Mouse (Mus musculus) bone marrow macrophage, adult 2 months (primary cell): ENCODE data around the gene Fbxw16. TPM values are rescaled to one million over a fixed set of nuclear protein-coding genes. Genes with fewer than 3 reads are reported as not detected.
"Not testable (repeated sequence)": the region's sequence is repeated elsewhere in the genome, so short reads cannot be mapped to it uniquely, and the experiment has no call there.

Experiments
- H3K27ac ChIP-seq: 2 replicates; pipeline ENCODE4 v1.5.1; 2012; ENCODE audit warnings: low read depth, low read length; ENCODE audit not compliant: insufficient read depth
- H3K4me1 ChIP-seq: 2 replicates; pipeline ENCODE4 v1.6.1; 2012; ENCODE audit warnings: low read length; ENCODE audit not compliant: control insufficient read depth, insufficient read depth
- H3K4me3 ChIP-seq: 2 replicates; pipeline ENCODE4 v1.5.1; 2012; ENCODE audit warnings: mild to moderate bottlenecking, low read length, moderate library complexity; ENCODE audit not compliant: insufficient read depth
- CTCF ChIP-seq: IDR thresholded peaks from 2 replicates; pipeline ENCODE4 v1.5.1; 2012; ENCODE audit warnings: low read depth, mild to moderate bottlenecking, low read length, moderate library complexity
- POLR2A ChIP-seq: IDR thresholded peaks from 2 replicates; pipeline ENCODE4 v1.6.1; 2012; ENCODE audit warnings: mild to moderate bottlenecking, low read depth, low read length, borderline replicate concordance
- polyA plus RNA-seq: library from polyadenylated mRNA; stranded (reverse); fragments of >200 nt; gene quantifications from 2 replicates; pipeline ENCODE4 v1.2.4, GENCODE M21; 2012; ENCODE audit not compliant: missing spikeins, insufficient read depth, insufficient read length

Fbxw16 gene
- polyA plus RNA-seq: not detected in 2 replicates

DNA sequence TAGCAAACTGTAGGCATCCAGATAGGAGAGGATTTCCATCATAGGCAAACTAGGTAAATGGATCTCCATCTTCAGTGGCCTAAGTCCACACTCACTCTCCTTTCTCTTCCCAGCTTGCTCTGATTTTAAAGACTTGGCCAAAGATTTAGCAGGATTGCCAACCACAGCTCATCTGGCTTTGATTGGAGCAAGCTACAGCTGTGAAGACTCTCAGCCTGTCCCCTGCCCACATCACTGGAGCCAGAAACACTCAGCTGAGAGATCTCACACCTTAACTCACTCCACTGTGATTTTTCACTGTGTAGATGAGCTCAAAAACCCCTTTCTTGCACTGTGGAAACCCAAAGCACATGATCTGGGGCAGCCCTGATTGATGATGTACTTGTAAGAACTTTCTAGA is at the start of gene Fbxw16:
Gene Fbxw16 (minus strand): TSS at position 101 of the 400 bp plus-strand sequence.
- H3K27ac ChIP-seq: no peak within 1 kb of the TSS
- no peaks in the 10 kb centered on the region for H3K4me1 ChIP-seq
- no peak within 1 kb of the TSS for H3K4me3 ChIP-seq
- TF ChIP-seq POLR2A: no peak
- no peak for TF ChIP-seq CTCF

DNA sequence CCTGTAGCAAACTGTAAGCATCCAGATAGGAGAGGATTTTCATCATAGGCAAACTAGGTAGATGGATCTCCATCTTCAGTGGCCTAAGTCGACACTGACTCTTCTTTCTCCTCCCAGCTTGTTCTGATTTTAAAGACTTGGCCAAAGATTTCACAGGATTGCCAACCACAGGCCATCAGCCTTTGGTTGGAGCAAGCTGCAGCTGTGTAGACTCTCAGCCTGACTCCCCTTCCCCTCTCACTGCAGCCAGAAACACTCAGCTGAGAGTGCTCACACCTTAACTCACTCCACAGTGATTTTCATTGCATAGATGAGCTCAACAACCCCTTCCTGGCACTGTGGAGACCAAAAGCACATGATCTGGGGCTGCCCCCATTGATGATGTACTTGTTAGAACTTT is 46.8 kb upstream of the Fbxw16 start, which contains the start of gene Fbxw19:
Gene Fbxw19 (minus strand): TSS at position 101 of the 400 bp plus-strand sequence.
- not testable (repeated sequence) for H3K4me3 ChIP-seq, H3K27ac ChIP-seq, H3K4me1 ChIP-seq

DNA sequence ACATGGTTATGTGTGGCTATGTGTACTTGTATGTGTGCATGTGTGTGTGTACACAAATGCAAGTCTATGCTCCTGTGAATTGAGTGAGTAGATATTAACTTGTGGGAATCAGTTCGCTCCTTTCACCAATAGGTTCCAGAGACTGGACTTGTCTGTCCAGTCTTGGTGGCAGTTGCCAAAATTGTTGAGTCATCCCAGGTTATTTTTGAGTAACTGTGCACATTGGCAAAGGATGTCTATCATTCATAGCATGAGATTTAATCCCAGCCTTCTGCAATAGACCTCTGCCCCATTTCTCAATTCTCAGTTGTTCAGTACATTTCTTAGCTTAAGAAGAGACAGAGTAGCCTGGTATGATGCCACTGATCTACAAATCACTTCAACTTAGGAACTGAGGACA is 16.0 kb downstream of the Fbxw16 start:
- TF ChIP-seq CTCF (no peak), POLR2A (no peak)
- no peak overlapping the region for H3K27ac ChIP-seq
- no peaks in the 10 kb centered on the region for H3K4me1 ChIP-seq
- no peak overlapping the region for H3K4me3 ChIP-seq

DNA sequence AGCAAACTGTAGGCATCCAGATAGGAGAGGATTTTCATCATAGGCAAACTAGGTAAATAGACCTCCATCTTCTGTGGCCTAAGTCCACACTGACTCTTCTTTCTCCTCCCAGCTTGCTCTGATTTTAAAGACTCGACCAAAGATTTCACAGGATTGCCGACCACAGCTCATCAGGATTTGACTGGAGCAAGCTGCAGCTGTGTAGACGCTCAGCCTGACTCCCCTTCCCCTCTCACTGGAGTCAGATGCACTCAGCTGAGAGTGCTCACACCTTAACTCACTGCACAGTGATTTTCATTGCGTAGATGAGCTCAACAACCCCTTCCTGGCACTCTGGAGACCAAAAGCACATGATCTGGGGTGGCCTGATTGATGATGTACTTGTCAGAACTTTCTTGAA is 44.7 kb downstream of the Fbxw16 start, which contains the start of gene Fbxw22:
Gene Fbxw22 (minus strand): TSS at position 101 of the 400 bp plus-strand sequence.
- H3K4me1 ChIP-seq, H3K4me3 ChIP-seq, H3K27ac ChIP-seq: not testable (repeated sequence)

Other genes with a start within 250 kb of the Fbxw16 start
- gene Fbxw20, start 214.4 kb downstream of the Fbxw16 start, polyA plus RNA-seq: not detected in 2 replicates
- gene Fbxw14, start 161.5 kb downstream of the Fbxw16 start, polyA plus RNA-seq: not detected in 2 replicates
- gene Fbxw28, start 109.5 kb downstream of the Fbxw16 start, polyA plus RNA-seq: not detected in 2 replicates
- gene Fbxw22, start 44.8 kb downstream of the Fbxw16 start, polyA plus RNA-seq: not detected in 2 replicates
- gene Fbxw19, start 46.7 kb upstream of the Fbxw16 start, polyA plus RNA-seq: not detected in 2 replicates
- not detected in 2 replicates for gene Fbxw15, start 119.1 kb upstream of the Fbxw16 start, polyA plus RNA-seq
- gene Fbxw24, start 176.9 kb upstream of the Fbxw16 start, polyA plus RNA-seq: not detected in 2 replicates
- not detected in 2 replicates for gene Fbxw25, start 215.5 kb upstream of the Fbxw16 start, polyA plus RNA-seq